Mouse (Mus musculus) CH12.LX (cell line): ENCODE results near the gene Slc36a3.

ENCODE experiments used
- CHD2 ChIP-seq: IDR thresholded peaks from 2 replicates; pipeline ENCODE4 v1.6.1; 2011; ENCODE audit warnings: low read length, improper control_type of control experiment
- CTCF ChIP-seq, 2 experiments: IDR thresholded peaks in 1 of 2; conservative IDR thresholded peaks in 1 of 2; 2 replicates each; pipeline ENCODE4 v1.5.1; 2011 to 2012; ENCODE audit warnings: low read depth in 2 of 2, low read length in 2 of 2, improper control_type of control experiment in 1 of 2, inconsistent platforms in 1 of 2, mild to moderate bottlenecking in 1 of 2, moderate library complexity in 1 of 2
- GABPA ChIP-seq: IDR thresholded peaks from 2 replicates; pipeline ENCODE4 v1.6.1; 2012; ENCODE audit warnings: low read depth, low read length, improper control_type of control experiment, inconsistent platforms; ENCODE audit not compliant: insufficient replicate concordance
- HCFC1 ChIP-seq: IDR thresholded peaks from 2 replicates; pipeline ENCODE4 v1.6.1; 2012; ENCODE audit warnings: low read depth, mild to moderate bottlenecking, inconsistent platforms, low read length, improper control_type of control experiment
- MAFK ChIP-seq: IDR thresholded peaks from 2 replicates; pipeline ENCODE4 v1.6.1; 2011; ENCODE audit warnings: low read length, improper control_type of control experiment; ENCODE audit not compliant: insufficient replicate concordance
- POLR2A ChIP-seq: IDR thresholded peaks from 2 replicates; pipeline ENCODE4 v1.6.1; 2011; ENCODE audit warnings: low read depth, mild to moderate bottlenecking, improper control_type of control experiment, low read length
- RCOR1 ChIP-seq: conservative IDR thresholded peaks from 2 replicates; pipeline ENCODE4 v1.6.1; 2012; ENCODE audit warnings: low read depth, mild to moderate bottlenecking, inconsistent platforms, low read length, improper control_type of control experiment
- SMC3 ChIP-seq: IDR thresholded peaks from 2 replicates; pipeline ENCODE4 v1.6.1; 2011; ENCODE audit warnings: low read depth, low read length, improper control_type of control experiment
- UBTF ChIP-seq: IDR thresholded peaks from 2 replicates; pipeline ENCODE4 v1.6.1; 2012; ENCODE audit warnings: low read depth, mild to moderate bottlenecking, inconsistent platforms, low read length, improper control_type of control experiment, moderate library complexity
- USF1 ChIP-seq: IDR thresholded peaks from 2 replicates; pipeline ENCODE4 v1.6.1; 2014; ENCODE audit warnings: low read depth, mild to moderate bottlenecking, inconsistent platforms, low read length, improper control_type of control experiment
- ZNF384 ChIP-seq: IDR thresholded peaks from 2 replicates; pipeline ENCODE4 v1.6.1; 2012; ENCODE audit warnings: low read depth, low read length, improper control_type of control experiment, inconsistent platforms

DNA sequence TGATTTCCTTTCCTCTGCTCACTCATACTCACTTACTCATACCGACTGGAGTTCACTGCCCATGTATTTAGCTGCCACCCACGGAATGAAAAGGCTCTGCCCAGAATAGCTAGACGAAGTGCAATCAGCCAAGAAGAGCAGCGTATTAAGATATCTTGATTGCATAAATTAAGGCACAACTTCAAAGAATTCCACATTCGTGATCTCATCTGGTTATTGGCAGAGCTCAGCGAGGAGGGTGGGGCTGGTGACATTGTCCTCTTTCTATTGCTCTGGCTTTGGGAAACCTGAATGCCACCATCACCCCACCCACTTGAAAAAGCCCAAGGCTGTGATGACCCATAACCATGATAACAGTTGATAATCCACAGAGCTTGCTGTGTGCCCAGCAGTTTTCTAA, 23.6 kb downstream of the Slc36a3 start:
- TF ChIP-seq RCOR1 (no peak), CHD2 (no peak), UBTF (no peak), USF1 (no peak), SMC3 (no peak), GABPA (no peak), HCFC1 (no peak), POLR2A (no peak), MAFK (no peak), CTCF (conservative IDR thresholded peaks at IDR 0.05 in 1 of 2, IDR thresholded peaks at IDR 0.05 in 1 of 2; ENCODE audit: low read depth in 2 of 2, low read length in 2 of 2) (no peak), ZNF384 (no peak)
